Mouse (Mus musculus) activated CD4-positive, CD25-positive, alpha-beta regulatory T cell, adult 9 weeks (primary cell): ENCODE data around the gene Ckb. TPM values are rescaled to one million over a fixed set of nuclear protein-coding genes. Genes with fewer than 3 reads are reported as not detected.

Source experiments
- polyA plus RNA-seq: library from polyadenylated mRNA; unstranded; fragments of 100-300 nt; shearing (Covaris generic); gene quantifications from one replicate; pipeline ENCODE4 v1.2.1, GENCODE M21; 2017

Gene Ckb
- polyA plus RNA-seq = 40.5 TPM

GRCm38 (mm10) chr12:111672176-111672575 is at the start of gene Ckb:
Ckb (minus strand) TSS chr12:111672338.

GRCm38 (mm10) chr12:111713004-111713651 is 41.0 kb upstream of the Ckb start, which contains the start of the genes Bag5 and Apopt1:
Bag5 (minus strand) TSS chr12:111713257.
Apopt1 (plus strand) TSS chr12:111713261.

GRCm38 (mm10) chr12:111677882-111678669 is 5.9 kb upstream of the Ckb start, which contains the start of gene Trmt61a:
Trmt61a (plus strand) TSS chr12:111678105.

Other genes with a start within 250 kb of the Ckb start
- gene Tnfaip2, start 229.9 kb downstream of the Ckb start, polyA plus RNA-seq = not detected
- gene Gm266, start 186.5 kb downstream of the Ckb start, polyA plus RNA-seq = not detected
- gene Eif5, start 134.3 kb downstream of the Ckb start, polyA plus RNA-seq = 159 TPM
- gene Mark3, start 97.8 kb downstream of the Ckb start, polyA plus RNA-seq = 13.5 TPM
- gene Trmt61a, start 5.8 kb upstream of the Ckb start, polyA plus RNA-seq = 20.0 TPM
- gene Bag5, start 40.9 kb upstream of the Ckb start, polyA plus RNA-seq = 36.4 TPM
- gene Apopt1, start 40.9 kb upstream of the Ckb start, polyA plus RNA-seq = 51.3 TPM
- gene Klc1, start 86.5 kb upstream of the Ckb start, polyA plus RNA-seq = 19.3 TPM
- 4.5 TPM for gene Xrcc3, start 141.5 kb upstream of the Ckb start, polyA plus RNA-seq
- gene Zfyve21, start 141.8 kb upstream of the Ckb start, polyA plus RNA-seq = 10.0 TPM
- gene Ppp1r13b, start 235.8 kb upstream of the Ckb start, polyA plus RNA-seq = 4.6 TPM